In genomic region chr6:91707276-91707885, GRCm38 (mm10) we compare ENCODE assay signal across 10 mouse cellular contexts. TPM values are rescaled to one million over a fixed set of nuclear protein-coding genes. Genes with fewer than 3 reads are reported as not detected.
DNase-seq lines count a peak whose midpoint lies in the region; ATAC-seq lines count a peak whose summit lies in the region.
"Had no signal": no experiment of that assay in that cellular context is flagged by ENCODE, and none has a peak within 500 bp of the region (broad histone marks: within the 10 kb centered on the region; RNA-seq: fewer than 3 reads in every experiment).

No protein-coding gene starts in this region.

- ATAC-seq in megakaryocyte-erythroid progenitor cell, adult 5-6 weeks (replicated peaks; ENCODE audit: low FRiP score, low TSS enrichment, poor library complexity, severe bottlenecking), result no peak
- no peak for ATAC-seq in erythroblast, adult 5-6 weeks (replicated peaks; ENCODE audit: low FRiP score, poor library complexity, severe bottlenecking)

- peak; percentile 43 to 48 for DNase-seq in cerebellum, adult 18-20 months
- DNase-seq in cerebellum, postnatal 4 days (ENCODE audit: low spot score in 2 of 2), result no peak
- DNase-seq in thymus, postnatal 14 days, result peak; percentile 45
- no peak for DNase-seq in thymus, postnatal 10 days (ENCODE audit: low spot score in 2 of 2)
- peak; percentile 83 for DNase-seq in kidney, adult 9 months
- DNase-seq in frontal cortex, postnatal 10 days (ENCODE audit: low spot score in 2 of 2), result no peak
- DNase-seq: layer of hippocampus, adult 9-11 months; right cerebral cortex, postnatal 14 days had no signal

RNA-seq across cellular contexts. Expression of gene Slc6a6, which starts 23.5 kb away (rescaled TPM):
- 34.0 and 48.8 TPM in 2 replicates for total RNA-seq in megakaryocyte-erythroid progenitor cell, adult 5-6 weeks (2014; fragmentation: Nextera tagmentation)
- 19.8 and 21.3 TPM in 2 replicates for total RNA-seq in megakaryocyte-erythroid progenitor cell, adult 5-6 weeks (2017)
- total RNA-seq in erythroblast, adult 5-6 weeks (2015; ENCODE audit: low replicate concordance), result 12.1 and 15.0 TPM in 2 replicates
- total RNA-seq in erythroblast, adult 5-6 weeks (2017; ENCODE audit: low replicate concordance), result 7.1 and 11.6 TPM in 2 replicates

Comparison
In these comparisons a context has a peak if more than half of its experiments do, and no peak if none do; other contexts are left out.
1. DNase-seq: peak in cerebellum, adult 18-20 months (2 of 2), thymus, postnatal 14 days (single experiment) and kidney, adult 9 months (single experiment); none in cerebellum, postnatal 4 days (0 of 2), thymus, postnatal 10 days (0 of 2) and frontal cortex, postnatal 10 days (0 of 2).